Mouse (Mus musculus) limb, embryonic 11.5 days (tissue): Measurements from ENCODE around the gene Pawr. TPM values are rescaled to one million over a fixed set of nuclear protein-coding genes. Genes with fewer than 3 reads are reported as not detected.

Experiments
- ATAC-seq: fragments of 200-750 bp; cut with Nextera tagmentation; 2 replicates; pipeline ENCODE4 v1.8.0; 2017; ENCODE audit warnings: low read depth; ENCODE audit not compliant: insufficient number of reproducible peaks, low FRiP score, low TSS enrichment
- DNase-seq: peaks from one replicate; pipeline ENCODE4 v3.0.0-alpha.2; 2015; ENCODE audit warnings: low spot score
- H3K27ac ChIP-seq: fragments of 300-500 bp; sonication (generic); replicated peaks from 2 replicates; pipeline ENCODE4 v1.5.1; 2014; ENCODE audit warnings: low read depth, mild to moderate bottlenecking, low read length
- H3K27me3 ChIP-seq: fragments of 300-500 bp; sonication (generic); 2 replicates; pipeline ENCODE4 v1.6.1; 2014; ENCODE audit warnings: mild to moderate bottlenecking, low read length, mixed read lengths; ENCODE audit not compliant: control insufficient read depth, insufficient read depth
- H3K36me3 ChIP-seq: fragments of 300-500 bp; sonication (generic); 2 replicates; pipeline ENCODE4 v1.6.1; 2014; ENCODE audit warnings: mild to moderate bottlenecking, low read length, moderate library complexity, mixed read lengths; ENCODE audit not compliant: control insufficient read depth, insufficient read depth
- H3K4me1 ChIP-seq: fragments of 300-500 bp; sonication (generic); 2 replicates; pipeline ENCODE4 v1.6.1; 2014; ENCODE audit warnings: low read length, mixed read lengths; ENCODE audit not compliant: control insufficient read depth, insufficient read depth
- H3K4me2 ChIP-seq: fragments of 300-500 bp; sonication (generic); 2 replicates; pipeline ENCODE4 v1.6.1; 2014; ENCODE audit warnings: low read depth, mild to moderate bottlenecking, moderate library complexity; ENCODE audit not compliant: severe bottlenecking
- H3K4me3 ChIP-seq: fragments of 300-500 bp; sonication (generic); 2 replicates; pipeline ENCODE4 v1.5.1; 2014; ENCODE audit warnings: low read depth, low read length
- H3K9ac ChIP-seq: fragments of 300-500 bp; sonication (generic); 2 replicates; pipeline ENCODE4 v1.6.1; 2014; ENCODE audit warnings: mild to moderate bottlenecking, low read length
- H3K9me3 ChIP-seq: fragments of 300-500 bp; sonication (generic); 2 replicates; pipeline ENCODE4 v1.6.1; 2016; ENCODE audit warnings: low read length; ENCODE audit not compliant: control insufficient read depth
- WGBS: fragments of 180-500 bp; shearing (Covaris S2); extraction: QIAGEN DNeasy Blood & Tissue Kit; methylation state at CpG from one replicate; pipeline ENCODE4 v1.1.7; 2014; 5-methylcytosine and 5-hydroxymethylcytosine counted together
- polyA plus RNA-seq: library from polyadenylated mRNA; unstranded; fragments of >200 nt; fragmentation: Nextera tagmentation; extraction: Ambion mirVana; gene quantifications from 2 replicates; pipeline ENCODE4 v1.2.1, GENCODE M21; 2014

Gene Pawr
- polyA plus RNA-seq, result 4.9 TPM in 2 replicates

- Histone ChIP-seq H3K27me3 (peaks cover 9% of the 10 kb centered on the region), H3K9me3 (no peaks in the 10 kb centered on the region), H3K9ac (peak within 1 kb of the TSS; percentile 32), H3K4me3 (peak within 1 kb of the TSS; percentile 62), H3K27ac (no peak within 1 kb of the TSS), H3K4me1 (0 out of 2 replicates have a peak, but pooled peaks cover 5% of the 10 kb centered on the region), H3K4me2 (peak within 1 kb of the TSS; percentile 96), H3K36me3 (no peaks in the 10 kb centered on the region)
- peak; percentile 89 for DNase-seq
- under 1% methylated on average over 70 of the region's 85 CpGs for WGBS
- peak; percentile 92 for ATAC-seq
Measured at GRCm38 (mm10) chr10:108331784-108332561, at the start of gene Pawr. Gene Pawr (plus strand): TSS chr10:108332121.

GRCm38 (mm10) chr10:108282351-108282750 is 49.6 kb upstream of the Pawr start:
- no peaks in the 10 kb centered on the region for H3K27me3 ChIP-seq
- H3K27ac ChIP-seq, result no peak overlapping the region
- no peaks in the 10 kb centered on the region for H3K4me1 ChIP-seq
- H3K4me2 ChIP-seq, result no peak overlapping the region
- H3K36me3 ChIP-seq, result 0 out of 2 replicates have a peak, but pooled peaks cover 2% of the 10 kb centered on the region
- H3K4me3 ChIP-seq, result no peak overlapping the region
- DNase-seq (peak; percentile 18), ATAC-seq (no peak)
- no peaks in the 10 kb centered on the region for H3K9me3 ChIP-seq
- H3K9ac ChIP-seq, result no peak overlapping the region
- WGBS, result 92% methylated on average over 6 of the region's 6 CpGs

GRCm38 (mm10) chr10:108283418-108283817 is 48.5 kb upstream of the Pawr start:
- H3K4me3 ChIP-seq, result no peak overlapping the region
- no peak overlapping the region for H3K27ac ChIP-seq
- H3K4me2 ChIP-seq, result no peak overlapping the region
- H3K27me3 ChIP-seq, result no peaks in the 10 kb centered on the region
- ATAC-seq (no peak), DNase-seq (no peak)
- H3K9ac ChIP-seq, result no peak overlapping the region
- 89% methylated on average over 2 of the region's 2 CpGs for WGBS
- no peaks in the 10 kb centered on the region for H3K9me3 ChIP-seq
- H3K36me3 ChIP-seq, result 0 out of 2 replicates have a peak, but pooled peaks cover 2% of the 10 kb centered on the region
- no peaks in the 10 kb centered on the region for H3K4me1 ChIP-seq

GRCm38 (mm10) chr10:108283837-108284236 is 48.1 kb upstream of the Pawr start:
- peak; percentile 12 for DNase-seq
- WGBS, result 93% methylated on average over 4 of the region's 4 CpGs
- H3K36me3 ChIP-seq, result 0 out of 2 replicates have a peak, but pooled peaks cover 2% of the 10 kb centered on the region
- no peaks in the 10 kb centered on the region for H3K27me3 ChIP-seq
- no peaks in the 10 kb centered on the region for H3K4me1 ChIP-seq
- H3K4me3 ChIP-seq, result no peak overlapping the region
- no peaks in the 10 kb centered on the region for H3K9me3 ChIP-seq
- H3K4me2 ChIP-seq, result no peak overlapping the region
- ATAC-seq, result no peak
- H3K27ac ChIP-seq, result no peak overlapping the region
- H3K9ac ChIP-seq, result no peak overlapping the region

DNA sequence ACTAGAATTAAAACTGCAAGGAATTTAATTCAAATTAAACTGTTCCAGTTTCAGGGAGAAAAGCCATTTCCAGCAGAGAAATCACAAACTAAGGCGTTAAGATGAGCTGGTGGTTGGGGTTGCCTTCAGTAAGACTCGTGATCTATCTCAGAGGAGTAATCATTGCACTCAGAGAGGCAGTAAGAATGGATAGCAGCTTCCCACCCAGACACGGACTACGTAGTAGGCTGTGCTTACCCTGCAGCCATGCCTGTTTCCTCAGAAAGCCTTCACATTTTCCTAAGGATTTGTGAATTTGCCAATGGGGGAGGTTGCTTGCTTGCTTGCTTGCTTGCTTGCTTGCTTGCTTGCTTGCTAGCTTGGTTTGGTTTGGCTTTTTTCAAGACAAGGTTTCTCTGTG is 47.5 kb upstream of the Pawr start:
- no peaks in the 10 kb centered on the region for H3K27me3 ChIP-seq
- H3K27ac ChIP-seq, result no peak overlapping the region
- no peak overlapping the region for H3K4me3 ChIP-seq
- ATAC-seq (no peak), DNase-seq (peak; percentile 14)
- no peak overlapping the region for H3K9ac ChIP-seq
- H3K4me1 ChIP-seq, result no peaks in the 10 kb centered on the region
- 91% methylated on average over 4 of the region's 4 CpGs for WGBS
- 0 out of 2 replicates have a peak, but pooled peaks cover 2% of the 10 kb centered on the region for H3K36me3 ChIP-seq
- no peak overlapping the region for H3K4me2 ChIP-seq
- H3K9me3 ChIP-seq, result no peaks in the 10 kb centered on the region

GRCm38 (mm10) chr10:108284977-108285376 is 46.9 kb upstream of the Pawr start:
- Histone ChIP-seq H3K4me1 (no peaks in the 10 kb centered on the region), H3K4me3 (no peak overlapping the region), H3K9ac (no peak overlapping the region), H3K4me2 (no peak overlapping the region), H3K36me3 (no peaks in the 10 kb centered on the region), H3K27ac (no peak overlapping the region), H3K27me3 (no peaks in the 10 kb centered on the region), H3K9me3 (no peaks in the 10 kb centered on the region)
- ATAC-seq (no peak), DNase-seq (peak; percentile 15)
- WGBS, result 88% methylated on average over 5 of the region's 5 CpGs

GRCm38 (mm10) chr10:108286658-108287437 is 45.1 kb upstream of the Pawr start:
- no peaks in the 10 kb centered on the region for H3K27me3 ChIP-seq
- no peak overlapping the region for H3K4me3 ChIP-seq
- WGBS, result 78% methylated on average over 11 of the region's 11 CpGs
- no peak overlapping the region for H3K4me2 ChIP-seq
- H3K4me1 ChIP-seq, result no peaks in the 10 kb centered on the region
- H3K36me3 ChIP-seq, result no peaks in the 10 kb centered on the region
- H3K27ac ChIP-seq, result no peak overlapping the region
- peak; percentile 8 for DNase-seq
- no peak overlapping the region for H3K9ac ChIP-seq
- ATAC-seq, result no peak
- H3K9me3 ChIP-seq, result no peaks in the 10 kb centered on the region

GRCm38 (mm10) chr10:108287438-108287801 is 44.5 kb upstream of the Pawr start:
- no peak overlapping the region for H3K4me3 ChIP-seq
- no peak overlapping the region for H3K9ac ChIP-seq
- DNase-seq (no peak), ATAC-seq (no peak)
- no peaks in the 10 kb centered on the region for H3K4me1 ChIP-seq
- no peak overlapping the region for H3K4me2 ChIP-seq
- no peaks in the 10 kb centered on the region for H3K9me3 ChIP-seq
- WGBS, result 86% methylated on average over 4 of the region's 4 CpGs
- no peak overlapping the region for H3K27ac ChIP-seq
- H3K36me3 ChIP-seq, result no peaks in the 10 kb centered on the region
- no peaks in the 10 kb centered on the region for H3K27me3 ChIP-seq
